Mouse (Mus musculus): ENCODE measurements around the gene Nmur1.

DNA sequence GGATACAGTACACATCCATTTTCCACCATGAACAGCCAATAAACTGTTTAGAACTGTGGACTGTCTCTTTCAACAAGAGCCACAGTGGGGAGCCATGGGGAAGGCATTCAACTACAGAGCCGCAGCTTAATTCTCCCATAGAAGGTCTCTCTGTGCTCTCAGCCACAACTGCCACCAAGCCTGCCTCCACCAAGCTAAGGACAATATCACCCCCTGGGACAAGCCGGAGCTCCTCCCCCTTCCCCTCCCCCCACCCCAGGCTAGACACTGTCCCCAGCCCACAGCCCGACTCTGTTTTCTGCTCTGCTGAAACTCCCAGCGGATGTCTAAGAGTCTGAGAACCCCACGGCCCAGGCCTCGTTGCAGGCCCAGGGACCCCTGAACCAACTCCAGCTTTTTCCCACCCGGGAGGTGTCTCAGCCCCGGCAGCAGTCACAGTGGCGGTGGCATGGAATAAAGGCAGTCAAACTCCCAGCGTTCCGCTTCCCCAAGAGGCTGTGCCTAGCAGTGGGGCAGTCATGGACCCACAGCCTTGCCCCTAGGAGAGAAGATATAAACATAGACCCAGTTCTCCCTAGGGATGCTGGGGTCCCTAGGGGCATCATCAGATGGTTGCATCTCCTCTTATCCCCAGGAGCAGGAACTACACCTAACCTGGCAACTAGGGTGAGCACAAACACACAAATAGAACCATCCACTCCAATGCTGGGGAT lies 1.0 kb downstream of the Nmur1 start:
- no peak for TF ChIP-seq POLR2A (IDR thresholded peaks at IDR 0.05; ENCODE audit: borderline replicate concordance, insufficient read depth, low read length)
- TF ChIP-seq CTCF (IDR thresholded peaks at IDR 0.05; ENCODE audit: borderline replicate concordance, insufficient read depth, low read depth, low read length) = no peak
